ENCODE assay signal across 9 mouse cellular contexts in genomic region chr15:77344127-77345125, GRCm38 (mm10). TPM values are rescaled to one million over a fixed set of nuclear protein-coding genes. Genes with fewer than 3 reads are reported as not detected.
DNase-seq lines count a peak whose midpoint lies in the region; ATAC-seq lines count a peak whose summit lies in the region.
"Had no signal": no experiment of that assay in that cellular context is flagged by ENCODE, and none has a peak within 500 bp of the region (broad histone marks: within the 10 kb centered on the region; RNA-seq: fewer than 3 reads in every experiment).

No protein-coding gene starts in this region.

- 0 out of 2 replicates have a peak, but pooled peaks have one; percentile 12 for ATAC-seq in embryonic facial prominence, embryonic 11.5 days (replicated peaks; ENCODE audit: insufficient number of reproducible peaks, low FRiP score, low TSS enrichment, low read depth)
- ATAC-seq in hindbrain, embryonic 16.5 days, result no peak
- no peak for ATAC-seq in midbrain, embryonic 13.5 days

- H3K9ac ChIP-seq in embryonic facial prominence, embryonic 11.5 days (replicated peaks; ENCODE audit: low read length), result peak overlapping the region; percentile 39
- H3K9ac ChIP-seq in hindbrain, embryonic 16.5 days (ENCODE audit: low read depth, low read length), result no peak overlapping the region
- H3K9ac ChIP-seq in midbrain, embryonic 13.5 days (replicated peaks), result no peak overlapping the region

- no peaks in the 10 kb centered on the region for H3K9me3 ChIP-seq in embryonic facial prominence, embryonic 11.5 days (replicated peaks; ENCODE audit: control insufficient read depth, low read length)
- H3K9me3 ChIP-seq in hindbrain, embryonic 16.5 days (ENCODE audit: control insufficient read depth, low read length), result no peaks in the 10 kb centered on the region
- no peaks in the 10 kb centered on the region for H3K9me3 ChIP-seq in midbrain, embryonic 13.5 days

- DNase-seq in embryo, embryonic 10 days (ENCODE audit: low spot score), result peak; percentile 76
- DNase-seq in embryo, embryonic 9.5 days (ENCODE audit: extremely low spot score), result no peak
- peak; percentile 52 for DNase-seq in embryonic facial prominence, embryonic 11.5 days (ENCODE audit: low spot score)
- DNase-seq in left cerebral cortex, postnatal 10 days (ENCODE audit: extremely low spot score in 1 of 2, low spot score in 2 of 2), result no peak
- no peak for DNase-seq in gastrocnemius, postnatal 10 days
- no peak for DNase-seq in cerebellum, postnatal 25 days

- H3K4me1 ChIP-seq in embryonic facial prominence, embryonic 11.5 days (ENCODE audit: control insufficient read depth, insufficient read depth, low read length), result peaks cover 10% of the 10 kb centered on the region
- H3K4me1 ChIP-seq in hindbrain, embryonic 16.5 days (ENCODE audit: control insufficient read depth, insufficient read depth, low read depth, low read length), result peaks cover 14% of the 10 kb centered on the region
- peaks cover 24% of the 10 kb centered on the region for H3K4me1 ChIP-seq in midbrain, embryonic 13.5 days (replicated peaks)

- H3K36me3 ChIP-seq in embryonic facial prominence, embryonic 11.5 days (replicated peaks; ENCODE audit: control insufficient read depth, insufficient read depth, low read depth, low read length), result no peaks in the 10 kb centered on the region
- H3K36me3 ChIP-seq in hindbrain, embryonic 16.5 days (ENCODE audit: control insufficient read depth, insufficient read depth, low read length), result no peaks in the 10 kb centered on the region
- no peaks in the 10 kb centered on the region for H3K36me3 ChIP-seq in midbrain, embryonic 13.5 days

- peak overlapping the region; percentile 92 for H3K27ac ChIP-seq in embryonic facial prominence, embryonic 11.5 days (replicated peaks; ENCODE audit: low read depth, low read length)
- peak overlapping the region; percentile 71 for H3K27ac ChIP-seq in hindbrain, embryonic 16.5 days (ENCODE audit: low read depth, low read length)
- peak overlapping the region; percentile 70; the same call in 1 of the 2 replicates for H3K27ac ChIP-seq in midbrain, embryonic 13.5 days

- 14% methylated on average over 17 of the region's 17 CpGs for WGBS in embryonic facial prominence, embryonic 11.5 days
- 36% methylated on average over 17 of the region's 17 CpGs for WGBS in hindbrain, embryonic 16.5 days
- WGBS in midbrain, embryonic 13.5 days, result 52% methylated on average over 17 of the region's 17 CpGs

- H3K27me3 ChIP-seq in embryonic facial prominence, embryonic 11.5 days (ENCODE audit: control insufficient read depth, insufficient read depth, low read length), result no peaks in the 10 kb centered on the region
- no peaks in the 10 kb centered on the region for H3K27me3 ChIP-seq in hindbrain, embryonic 16.5 days (replicated peaks; ENCODE audit: control insufficient read depth, insufficient read depth, low read length)
- no peaks in the 10 kb centered on the region for H3K27me3 ChIP-seq in midbrain, embryonic 13.5 days

- intact Hi-C loops in left cerebral cortex, postnatal 10 days (cut with DNase I), result no loop called here

- no peak overlapping the region for H3K4me3 ChIP-seq in embryonic facial prominence, embryonic 11.5 days (ENCODE audit: low read depth, low read length)
- H3K4me3 ChIP-seq in hindbrain, embryonic 16.5 days (ENCODE audit: low read length), result peak overlapping the region; percentile 2; the same call in 1 of the 2 replicates
- H3K4me3 ChIP-seq in midbrain, embryonic 13.5 days (replicated peaks), result no peak overlapping the region

- H3K4me2 ChIP-seq in embryonic facial prominence, embryonic 11.5 days (ENCODE audit: low read depth, low read length), result peak overlapping the region; percentile 23; the same call in 1 of the 2 replicates
- H3K4me2 ChIP-seq in hindbrain, embryonic 16.5 days (ENCODE audit: low read length), result peak overlapping the region; percentile 58
- peak overlapping the region; percentile 48; the same call in 1 of the 2 replicates for H3K4me2 ChIP-seq in midbrain, embryonic 13.5 days (replicated peaks)

RNA-seq across cellular contexts. Expression of gene Rbfox2, which starts 37.6 kb away (rescaled TPM):
- polyA plus RNA-seq in embryonic facial prominence, embryonic 11.5 days (2014; fragmentation: Nextera tagmentation; extraction: Ambion mirVana), result 81.9 and 85.1 TPM in 2 replicates
- 122 and 140 TPM in 2 replicates for polyA plus RNA-seq in hindbrain, embryonic 16.5 days (2015; fragmentation: Nextera tagmentation; extraction: Ambion mirVana)
- 154 and 163 TPM in 2 replicates for polyA plus RNA-seq in midbrain, embryonic 13.5 days (2015; fragmentation: Nextera tagmentation; extraction: Ambion mirVana)
- total RNA-seq in left cerebral cortex, postnatal 10 days (2021), result 100 to 1,000 TPM; 262 to 269 TPM
- 100 to 1,000 TPM; 219 to 240 TPM for total RNA-seq in gastrocnemius, postnatal 10 days (2021)

RNA-seq across cellular contexts. Expression of gene Apol7a, which starts 54.5 kb away (rescaled TPM):
- polyA plus RNA-seq in embryonic facial prominence, embryonic 11.5 days (2014; fragmentation: Nextera tagmentation; extraction: Ambion mirVana), result not detected in 2 replicates
- not detected in 2 replicates for polyA plus RNA-seq in hindbrain, embryonic 16.5 days (2015; fragmentation: Nextera tagmentation; extraction: Ambion mirVana)
- polyA plus RNA-seq in midbrain, embryonic 13.5 days (2015; fragmentation: Nextera tagmentation; extraction: Ambion mirVana), result not detected in 2 replicates
- under 1 TPM; 0.49 to 0.71 TPM for total RNA-seq in left cerebral cortex, postnatal 10 days (2021)
- total RNA-seq in gastrocnemius, postnatal 10 days (2021), result under 1 TPM; 0.14 to 0.29 TPM
- total RNA-seq: common myeloid progenitor, adult 5-6 weeks had no signal

Comparison
In these comparisons a context has a peak if more than half of its experiments do, and no peak if none do; other contexts are left out.
1. DNase-seq: peak in embryo, embryonic 10 days (single experiment) and embryonic facial prominence, embryonic 11.5 days (single experiment); none in embryo, embryonic 9.5 days (single experiment), left cerebral cortex, postnatal 10 days (0 of 2), gastrocnemius, postnatal 10 days (single experiment) and cerebellum, postnatal 25 days (0 of 2).
2. Peak in every context shown above with its lines, with median percentiles within 50 percentile points of each other: H3K27ac ChIP-seq and H3K4me2 ChIP-seq.